15 mouse cellular contexts compared by ENCODE assay signal in genomic region chr6:85314064-85314798, GRCm38 (mm10). TPM values are rescaled to one million over a fixed set of nuclear protein-coding genes. Genes with fewer than 3 reads are reported as not detected.
DNase-seq lines count a peak whose midpoint lies in the region; ATAC-seq lines count a peak whose summit lies in the region.
"Had no signal": no experiment of that assay in that cellular context is flagged by ENCODE, and none has a peak within 500 bp of the region (broad histone marks: within the 10 kb centered on the region; RNA-seq: fewer than 3 reads in every experiment).

No protein-coding gene starts in this region.

- no peak for ATAC-seq in midbrain, embryonic 12.5 days (ENCODE audit: low FRiP score, low read depth)
- ATAC-seq in forebrain, embryonic 13.5 days = peak; percentile 38
- ATAC-seq in limb, embryonic 15.5 days (ENCODE audit: insufficient number of reproducible peaks, low FRiP score, low TSS enrichment, low read depth) = no peak
- ATAC-seq: Patski had no signal

- no peak overlapping the region for H3K9ac ChIP-seq in midbrain, embryonic 12.5 days (replicated peaks)
- 0 out of 2 replicates have a peak overlapping the region, but pooled peaks have one; percentile 37 for H3K9ac ChIP-seq in forebrain, embryonic 13.5 days
- H3K9ac ChIP-seq in limb, embryonic 15.5 days = no peak overlapping the region
- H3K9ac ChIP-seq: lung, embryonic 14.5 days had no signal

- H3K4me1 ChIP-seq in midbrain, embryonic 12.5 days = peaks cover 10% of the 10 kb centered on the region; the same call in 1 of the 2 replicates
- peaks cover 10% of the 10 kb centered on the region for H3K4me1 ChIP-seq in midbrain, embryonic 10.5 days
- H3K4me1 ChIP-seq in forebrain, embryonic 13.5 days = peaks cover 12% of the 10 kb centered on the region
- H3K4me1 ChIP-seq in limb, embryonic 15.5 days = peaks cover 4% of the 10 kb centered on the region; the same call in 1 of the 2 replicates

- no peak for DNase-seq in midbrain, embryonic 10.5 days (ENCODE audit: low spot score)
- no peak for DNase-seq in T-cell, adult 2 months (ENCODE audit: low spot score)
- no peak for DNase-seq in left cerebral cortex, postnatal 4 days
- DNase-seq in gastrocnemius, postnatal 14 days = no peak
- DNase-seq: adrenal gland, adult 8-10 months; embryo, embryonic 11 days; heart, postnatal 14 days; kidney, adult 2 months; lung, embryonic 14.5 days; spleen, adult 18-20 months had no signal

- peak overlapping the region; percentile 16; the same call in 1 of the 2 replicates for H3K27ac ChIP-seq in midbrain, embryonic 12.5 days (replicated peaks)
- no peak overlapping the region for H3K27ac ChIP-seq in midbrain, embryonic 10.5 days (replicated peaks)
- H3K27ac ChIP-seq in forebrain, embryonic 13.5 days = peak overlapping the region; percentile 90
- 0 out of 2 replicates have a peak overlapping the region, but pooled peaks have one; percentile 7 for H3K27ac ChIP-seq in limb, embryonic 15.5 days

- no peak overlapping the region for H3K4me3 ChIP-seq in midbrain, embryonic 12.5 days
- H3K4me3 ChIP-seq in midbrain, embryonic 10.5 days = no peak overlapping the region
- no peak overlapping the region for H3K4me3 ChIP-seq in forebrain, embryonic 13.5 days
- H3K4me3 ChIP-seq in limb, embryonic 15.5 days = no peak overlapping the region
- H3K4me3 ChIP-seq: megakaryocyte, embryonic 14.5 days had no signal

- intact Hi-C loops in left cerebral cortex, postnatal 4 days (cut with DNase I) = no loop called here
- intact Hi-C loops in gastrocnemius, postnatal 14 days (cut with DNase I; ENCODE audit: low total_unique reads) = no loop called here

- H3K27me3 ChIP-seq in midbrain, embryonic 12.5 days = no peaks in the 10 kb centered on the region
- no peaks in the 10 kb centered on the region for H3K27me3 ChIP-seq in midbrain, embryonic 10.5 days (ENCODE audit: low read depth, poor library complexity, severe bottlenecking)
- H3K27me3 ChIP-seq in forebrain, embryonic 13.5 days = no peaks in the 10 kb centered on the region
- no peaks in the 10 kb centered on the region for H3K27me3 ChIP-seq in limb, embryonic 15.5 days
- H3K27me3 ChIP-seq: Patski had no signal

- no peaks in the 10 kb centered on the region for H3K9me3 ChIP-seq in midbrain, embryonic 12.5 days
- H3K9me3 ChIP-seq in midbrain, embryonic 10.5 days (replicated peaks) = no peaks in the 10 kb centered on the region
- H3K9me3 ChIP-seq in forebrain, embryonic 13.5 days (replicated peaks) = no peaks in the 10 kb centered on the region
- H3K9me3 ChIP-seq in limb, embryonic 15.5 days = no peaks in the 10 kb centered on the region
- H3K9me3 ChIP-seq: megakaryocyte, embryonic 14.5 days had no signal

- H3K4me2 ChIP-seq in midbrain, embryonic 12.5 days (replicated peaks) = no peak overlapping the region
- peak overlapping the region; percentile 24; the same call in 1 of the 2 replicates for H3K4me2 ChIP-seq in forebrain, embryonic 13.5 days
- H3K4me2 ChIP-seq in limb, embryonic 15.5 days = no peak overlapping the region
- H3K4me2 ChIP-seq: lung, embryonic 14.5 days had no signal

- H3K36me3 ChIP-seq in midbrain, embryonic 12.5 days = no peaks in the 10 kb centered on the region
- peaks cover 9% of the 10 kb centered on the region for H3K36me3 ChIP-seq in midbrain, embryonic 10.5 days
- peaks cover 17% of the 10 kb centered on the region for H3K36me3 ChIP-seq in forebrain, embryonic 13.5 days (ENCODE audit: poor library complexity, severe bottlenecking)
- no peaks in the 10 kb centered on the region for H3K36me3 ChIP-seq in limb, embryonic 15.5 days

- WGBS in midbrain, embryonic 12.5 days = 53% methylated on average over 9 of the region's 9 CpGs
- WGBS in midbrain, embryonic 10.5 days = 62% methylated on average over 9 of the region's 9 CpGs
- WGBS in forebrain, embryonic 13.5 days = 28% methylated on average over 9 of the region's 9 CpGs
- WGBS in limb, embryonic 15.5 days = 53% methylated on average over 9 of the region's 9 CpGs

RNA-seq across cellular contexts. Expression of gene Sfxn5, which starts 19.0 kb away (rescaled TPM):
- 8.2 and 9.5 TPM in 2 replicates for polyA plus RNA-seq in midbrain, embryonic 12.5 days (2016; fragmentation: Nextera tagmentation; extraction: Ambion mirVana)
- polyA plus RNA-seq in midbrain, embryonic 10.5 days (2016; fragmentation: Nextera tagmentation; extraction: Ambion mirVana) = 8.7 and 10.5 TPM in 2 replicates
- 20.9 and 22.7 TPM in 2 replicates for polyA plus RNA-seq in forebrain, embryonic 13.5 days (2015; fragmentation: Nextera tagmentation; extraction: Ambion mirVana)
- 6.3 and 7.1 TPM in 2 replicates for polyA plus RNA-seq in limb, embryonic 15.5 days (2015; fragmentation: Nextera tagmentation; extraction: Ambion mirVana)
- 10 to 100 TPM; 63.9 to 69.7 TPM for total RNA-seq in left cerebral cortex, postnatal 4 days (2021)
- total RNA-seq in gastrocnemius, postnatal 14 days (2021) = 1 to 10 TPM; 2.7 to 4.1 TPM
